Comparison of ENCODE assay signal across 13 mouse cellular contexts in the genomic region with DNA sequence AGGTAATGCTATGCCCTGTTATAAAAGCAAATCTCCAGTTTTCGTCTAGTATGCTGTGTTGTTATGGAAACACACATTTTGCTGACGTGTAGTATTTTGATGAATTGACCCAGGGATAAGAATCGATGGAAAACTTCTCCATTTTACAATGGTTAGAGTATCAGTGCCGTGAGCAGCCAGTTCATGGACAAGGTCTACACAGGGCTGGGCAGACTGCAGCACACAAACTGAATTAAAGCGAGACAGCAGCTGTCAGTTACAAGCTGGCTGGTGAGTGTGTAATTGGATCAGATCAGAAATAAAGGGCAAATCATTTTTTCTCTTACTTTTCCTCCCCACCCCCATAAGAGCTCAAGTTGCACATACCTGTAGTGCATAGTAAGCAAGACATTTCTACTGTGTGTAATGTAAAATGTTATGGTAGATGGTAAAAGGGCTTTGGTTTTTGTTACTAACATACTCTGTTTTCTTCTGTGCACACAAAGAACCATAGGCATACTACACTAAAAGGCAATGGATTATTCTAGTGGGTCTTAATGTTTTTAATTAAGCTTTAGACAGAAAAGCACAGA.
A peak's percentile ranks its signal among the peaks of the same experiment; 100 is the strongest.
DNase-seq lines count a peak whose midpoint lies in the region; ATAC-seq and TF ChIP-seq lines count a peak whose summit lies in the region.
"Had no signal": no experiment of that assay in that cellular context is flagged by ENCODE, and none has a peak within 500 bp of the region (broad histone marks: within the 10 kb centered on the region; RNA-seq: fewer than 3 reads in every experiment).

No protein-coding gene starts in this region.

- no peak overlapping the region for H3K27ac ChIP-seq in limb, embryonic 12.5 days
- H3K27ac ChIP-seq in limb, embryonic 10.5 days, result no peak overlapping the region
- H3K27ac ChIP-seq in forebrain, postnatal 0 days (ENCODE audit: low read depth, low read length), result no peak overlapping the region
- H3K27ac ChIP-seq in limb, embryonic 14.5 days (replicated peaks; ENCODE audit: low read depth, low read length), result no peak overlapping the region
- H3K27ac ChIP-seq: heart, embryonic 13.5 days; liver, embryonic 13.5 days had no signal

- TF ChIP-seq POLR2A in limb, embryonic 14.5 days (IDR thresholded peaks at IDR 0.05; ENCODE audit: borderline replicate concordance, extremely low read depth, insufficient read depth, insufficient read length), result no peak

- H3K9me3 ChIP-seq in limb, embryonic 12.5 days, result no peaks in the 10 kb centered on the region
- no peaks in the 10 kb centered on the region for H3K9me3 ChIP-seq in limb, embryonic 10.5 days (replicated peaks)
- no peaks in the 10 kb centered on the region for H3K9me3 ChIP-seq in forebrain, postnatal 0 days (ENCODE audit: low read length)
- no peaks in the 10 kb centered on the region for H3K9me3 ChIP-seq in limb, embryonic 14.5 days (ENCODE audit: control insufficient read depth, low read length)
- H3K9me3 ChIP-seq: G1E; heart, embryonic 13.5 days; liver, embryonic 13.5 days had no signal

- no peak overlapping the region for H3K9ac ChIP-seq in limb, embryonic 12.5 days (replicated peaks)
- no peak overlapping the region for H3K9ac ChIP-seq in forebrain, postnatal 0 days
- H3K9ac ChIP-seq in limb, embryonic 14.5 days (ENCODE audit: low read depth, low read length, severe bottlenecking), result no peak overlapping the region
- H3K9ac ChIP-seq: heart, embryonic 13.5 days; liver, embryonic 13.5 days had no signal

- H3K4me3 ChIP-seq in limb, embryonic 12.5 days (replicated peaks), result no peak overlapping the region
- H3K4me3 ChIP-seq in limb, embryonic 10.5 days, result no peak overlapping the region
- no peak overlapping the region for H3K4me3 ChIP-seq in forebrain, postnatal 0 days (ENCODE audit: low read depth, low read length)
- no peak overlapping the region for H3K4me3 ChIP-seq in limb, embryonic 14.5 days (replicated peaks; ENCODE audit: low read length)
- H3K4me3 ChIP-seq: heart, embryonic 13.5 days; liver, embryonic 13.5 days had no signal

- TF ChIP-seq CTCF in forebrain, postnatal 0 days (IDR thresholded peaks at IDR 0.05; ENCODE audit: low read depth), result no peak

- no peak overlapping the region for H3K4me2 ChIP-seq in limb, embryonic 12.5 days
- H3K4me2 ChIP-seq in forebrain, postnatal 0 days (ENCODE audit: low read depth), result no peak overlapping the region
- H3K4me2 ChIP-seq in limb, embryonic 14.5 days (replicated peaks; ENCODE audit: low read depth, low read length, severe bottlenecking), result no peak overlapping the region
- H3K4me2 ChIP-seq: heart, embryonic 13.5 days; liver, embryonic 13.5 days had no signal

- no peaks in the 10 kb centered on the region for H3K27me3 ChIP-seq in limb, embryonic 12.5 days
- no peaks in the 10 kb centered on the region for H3K27me3 ChIP-seq in limb, embryonic 10.5 days (ENCODE audit: low read depth, poor library complexity, severe bottlenecking)
- H3K27me3 ChIP-seq in forebrain, postnatal 0 days (ENCODE audit: insufficient read depth, low read length), result no peaks in the 10 kb centered on the region
- H3K27me3 ChIP-seq in limb, embryonic 14.5 days (ENCODE audit: control insufficient read depth, insufficient read depth, low read length), result no peaks in the 10 kb centered on the region
- H3K27me3 ChIP-seq: heart, embryonic 13.5 days; liver, embryonic 13.5 days had no signal

- WGBS in limb, embryonic 12.5 days, result 61% methylated on average over 5 of the region's 5 CpGs
- WGBS in limb, embryonic 10.5 days, result 88% methylated on average over 5 of the region's 5 CpGs
- WGBS in forebrain, postnatal 0 days, result 28% methylated on average over 5 of the region's 5 CpGs
- WGBS in limb, embryonic 14.5 days, result 50% methylated on average over 5 of the region's 5 CpGs

- no peaks in the 10 kb centered on the region for H3K36me3 ChIP-seq in limb, embryonic 12.5 days
- no peaks in the 10 kb centered on the region for H3K36me3 ChIP-seq in limb, embryonic 10.5 days
- H3K36me3 ChIP-seq in forebrain, postnatal 0 days (ENCODE audit: insufficient read depth), result no peaks in the 10 kb centered on the region
- H3K36me3 ChIP-seq in limb, embryonic 14.5 days (ENCODE audit: control insufficient read depth, insufficient read depth, low read length), result no peaks in the 10 kb centered on the region
- H3K36me3 ChIP-seq: heart, embryonic 13.5 days; liver, embryonic 13.5 days had no signal

- no peak for DNase-seq in limb, embryonic 10.5 days (ENCODE audit: low spot score)
- DNase-seq in forebrain, postnatal 0 days, result peak; percentile 27
- no peak for DNase-seq in limb, embryonic 14.5 days (ENCODE audit: low spot score)
- DNase-seq in heart, postnatal 14 days, result no peak
- DNase-seq in adrenal gland, adult 8-10 months, result no peak
- DNase-seq in left cerebral cortex, adult 11 months (ENCODE audit: low spot score), result no peak
- DNase-seq: adrenal gland, adult 2 months; cerebellum, adult 2 months; kidney, adult 2 months; liver, embryonic 13.5 days had no signal

- 0 out of 2 replicates have a peak, but pooled peaks cover 6% of the 10 kb centered on the region for H3K4me1 ChIP-seq in limb, embryonic 12.5 days (replicated peaks)
- H3K4me1 ChIP-seq in limb, embryonic 10.5 days, result no peaks in the 10 kb centered on the region
- no peaks in the 10 kb centered on the region for H3K4me1 ChIP-seq in forebrain, postnatal 0 days (ENCODE audit: insufficient read depth)
- H3K4me1 ChIP-seq in limb, embryonic 14.5 days (ENCODE audit: control insufficient read depth, insufficient read depth, low read length), result 0 out of 2 replicates have a peak, but pooled peaks cover 2% of the 10 kb centered on the region

- ATAC-seq in limb, embryonic 12.5 days (ENCODE audit: insufficient number of reproducible peaks, insufficient read depth, low FRiP score, low TSS enrichment, low read depth), result 0 out of 2 replicates have a peak, but pooled peaks have one; percentile 47
- peak; percentile 42; the same call in 1 of the 2 replicates for ATAC-seq in forebrain, postnatal 0 days
- ATAC-seq in limb, embryonic 14.5 days (ENCODE audit: low FRiP score, low read depth), result peak; percentile 50; the same call in 1 of the 2 replicates

- intact Hi-C loops in heart, postnatal 14 days (cut with DNase I), result no loop called here
